Mouse (Mus musculus): Measurements from ENCODE around the gene Tex35.
A peak's percentile ranks its signal among the peaks of the same experiment; 100 is the strongest.

Tex35 gene

GRCm38 (mm10) chr1:157108580-157108979 lies at the start of gene Tex35:
Gene Tex35 (minus strand): TSS chr1:157108680.
- DNase-seq (ENCODE audit: low spot score): no peak

GRCm38 (mm10) chr1:157153781-157154180 lies 45.3 kb upstream of the Tex35 start:
- DNase-seq (ENCODE audit: low spot score): no peak

- no peak for DNase-seq (ENCODE audit: low spot score)
Measured at GRCm38 (mm10) chr1:157150107-157150506, 41.6 kb upstream of the Tex35 start.

GRCm38 (mm10) chr1:157144621-157145020 lies 36.1 kb upstream of the Tex35 start:
- DNase-seq (ENCODE audit: low spot score): no peak

GRCm38 (mm10) chr1:157143326-157143932 lies 34.9 kb upstream of the Tex35 start:
- no peak for DNase-seq (ENCODE audit: low spot score)

GRCm38 (mm10) chr1:157141014-157141413 lies 32.5 kb upstream of the Tex35 start:
- no peak for DNase-seq (ENCODE audit: low spot score)

- DNase-seq (ENCODE audit: low spot score): no peak
Measured at GRCm38 (mm10) chr1:157137854-157138241, 29.4 kb upstream of the Tex35 start.

- peak; percentile 10 for DNase-seq (ENCODE audit: low spot score)
Measured at GRCm38 (mm10) chr1:157137132-157137853, 28.8 kb upstream of the Tex35 start.

GRCm38 (mm10) chr1:157128219-157128618 lies 19.7 kb upstream of the Tex35 start:
- DNase-seq (ENCODE audit: low spot score): no peak

GRCm38 (mm10) chr1:157123836-157124235 lies 15.4 kb upstream of the Tex35 start:
- DNase-seq (ENCODE audit: low spot score): no peak

- no peak for DNase-seq (ENCODE audit: low spot score)
Measured at GRCm38 (mm10) chr1:157119168-157119567, 10.7 kb upstream of the Tex35 start.

GRCm38 (mm10) chr1:157117440-157117839 lies 9.0 kb upstream of the Tex35 start:
- no peak for DNase-seq (ENCODE audit: low spot score)

GRCm38 (mm10) chr1:157114492-157114891 lies 6.0 kb upstream of the Tex35 start:
- no peak for DNase-seq (ENCODE audit: low spot score)

GRCm38 (mm10) chr1:157110287-157110835 lies 1.9 kb upstream of the Tex35 start:
- no peak for DNase-seq (ENCODE audit: low spot score)

- no peak for DNase-seq (ENCODE audit: low spot score)
Measured at GRCm38 (mm10) chr1:157101122-157101865, 7.2 kb downstream of the Tex35 start.

GRCm38 (mm10) chr1:157095534-157095933 lies 12.9 kb downstream of the Tex35 start:
- no peak for DNase-seq (ENCODE audit: low spot score)

GRCm38 (mm10) chr1:157092622-157093021 lies 15.9 kb downstream of the Tex35 start:
- no peak for DNase-seq (ENCODE audit: low spot score)

GRCm38 (mm10) chr1:157092140-157092539 lies 16.3 kb downstream of the Tex35 start:
- DNase-seq (ENCODE audit: low spot score): no peak

GRCm38 (mm10) chr1:157090835-157091234 lies 17.6 kb downstream of the Tex35 start:
- no peak for DNase-seq (ENCODE audit: low spot score)

- peak; percentile 17 for DNase-seq (ENCODE audit: low spot score)
Measured at GRCm38 (mm10) chr1:157086097-157086994, 22.1 kb downstream of the Tex35 start.

- DNase-seq (ENCODE audit: low spot score): no peak
Measured at GRCm38 (mm10) chr1:157082931-157083330, 25.5 kb downstream of the Tex35 start.

GRCm38 (mm10) chr1:157081999-157082398 lies 26.5 kb downstream of the Tex35 start:
- DNase-seq (ENCODE audit: low spot score): no peak

Measured in layer of hippocampus, adult 9-10 months (tissue).